Mouse (Mus musculus): ENCODE results near the gene Zbtb12.

DNA sequence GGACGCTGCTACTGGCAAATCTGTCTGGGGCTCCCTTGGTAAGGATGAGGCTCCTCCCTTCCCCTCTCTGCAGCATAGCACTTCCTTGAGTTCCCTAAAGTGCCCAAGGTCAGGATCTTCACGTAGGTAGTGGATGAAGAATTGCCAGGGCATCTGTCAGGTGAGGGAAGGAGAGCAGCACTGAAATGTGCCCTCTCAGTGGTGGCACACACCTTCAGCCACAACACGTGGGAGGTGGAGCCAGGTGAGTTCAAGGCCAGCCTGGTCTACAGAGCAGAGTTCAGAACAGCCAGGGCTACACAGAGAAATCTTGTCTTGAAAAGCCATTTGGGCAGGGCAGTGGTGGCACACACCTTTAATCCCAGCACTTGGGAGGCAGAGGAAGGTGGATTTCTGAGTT is 24.5 kb upstream of the Zbtb12 start:
- TF ChIP-seq CTCF (IDR thresholded peaks at IDR 0.05; ENCODE audit: low read depth): no peak
- TF ChIP-seq EP300 (IDR thresholded peaks at IDR 0.05; ENCODE audit: low read depth): no peak

Measured in liver, postnatal 0 days (tissue).